Mouse (Mus musculus) induced T-regulatory cell, adult 2 months (primary cell): ENCODE results near the gene Calhm3.

ENCODE experiments used
- DNase-seq: peaks from one replicate; pipeline ENCODE4 v3.0.0-alpha.2; 2012; ENCODE audit warnings: low read depth

Gene Calhm3

GRCm38 (mm10) chr19:47157664-47158063 lies at the start of gene Calhm3:
TSS of gene Calhm3 (minus strand) at chr19:47157764.
- DNase-seq: no peak

GRCm38 (mm10) chr19:47206126-47206525 lies 48.6 kb upstream of the Calhm3 start:
- DNase-seq: no peak

GRCm38 (mm10) chr19:47204653-47205052 lies 47.1 kb upstream of the Calhm3 start:
- DNase-seq: no peak

- DNase-seq: no peak
Observed at GRCm38 (mm10) chr19:47203042-47203441, 45.5 kb upstream of the Calhm3 start.

GRCm38 (mm10) chr19:47202429-47202828 lies 44.9 kb upstream of the Calhm3 start:
- DNase-seq: no peak

GRCm38 (mm10) chr19:47201972-47202371 lies 44.4 kb upstream of the Calhm3 start:
- no peak for DNase-seq

- no peak for DNase-seq
Observed at GRCm38 (mm10) chr19:47198671-47199350, 41.2 kb upstream of the Calhm3 start.

- no peak for DNase-seq
Observed at GRCm38 (mm10) chr19:47192158-47192557, 34.6 kb upstream of the Calhm3 start.

GRCm38 (mm10) chr19:47188515-47189128 lies 31.1 kb upstream of the Calhm3 start:
- DNase-seq: no peak

- DNase-seq: no peak
Observed at GRCm38 (mm10) chr19:47186514-47187275, 29.1 kb upstream of the Calhm3 start.

- no peak for DNase-seq
Observed at GRCm38 (mm10) chr19:47184736-47185135, 27.2 kb upstream of the Calhm3 start.

- DNase-seq: no peak
Observed at GRCm38 (mm10) chr19:47184221-47184620, 26.7 kb upstream of the Calhm3 start.

GRCm38 (mm10) chr19:47180011-47180410 lies 22.4 kb upstream of the Calhm3 start:
- no peak for DNase-seq

GRCm38 (mm10) chr19:47179272-47179809 lies 21.8 kb upstream of the Calhm3 start:
- no peak for DNase-seq

- DNase-seq: peak; percentile 49
Observed at GRCm38 (mm10) chr19:47178431-47179271, 21.1 kb upstream of the Calhm3 start, which contains the start of gene Neurl1a. TSS of gene Neurl1a (plus strand) at chr19:47178820.

- peak; percentile 37 for DNase-seq
Observed at GRCm38 (mm10) chr19:47178001-47178400, 20.4 kb upstream of the Calhm3 start.

GRCm38 (mm10) chr19:47176916-47177505 lies 19.4 kb upstream of the Calhm3 start:
- no peak for DNase-seq

GRCm38 (mm10) chr19:47175472-47175871 lies 17.9 kb upstream of the Calhm3 start:
- DNase-seq: peak; percentile 34

GRCm38 (mm10) chr19:47174515-47174914 lies 17.0 kb upstream of the Calhm3 start:
- peak; percentile 43 for DNase-seq

GRCm38 (mm10) chr19:47168793-47169412 lies 11.3 kb upstream of the Calhm3 start:
- DNase-seq: peak; percentile 87

- DNase-seq: peak; percentile 81
Observed at GRCm38 (mm10) chr19:47168223-47168622, 10.7 kb upstream of the Calhm3 start.
